Mouse (Mus musculus): ENCODE results near the gene Gm11146. TPM values are rescaled to one million over a fixed set of nuclear protein-coding genes. Genes with fewer than 3 reads are reported as not detected.

The Gm11146 gene
- not detected in 2 replicates for polyA plus RNA-seq (2015; fragmentation: Nextera tagmentation; extraction: Ambion mirVana)

- Histone ChIP-seq H3K36me3 (no peaks in the 10 kb centered on the region), H3K9ac (no peak within 1 kb of the TSS), H3K27ac (no peak within 1 kb of the TSS), H3K4me2 (no peak within 1 kb of the TSS), H3K9me3 (no peaks in the 10 kb centered on the region), H3K27me3 (replicated peaks) (no peaks in the 10 kb centered on the region), H3K4me1 (no peaks in the 10 kb centered on the region), H3K4me3 (replicated peaks) (no peak within 1 kb of the TSS)
- ATAC-seq (ENCODE audit: insufficient read depth, low FRiP score, low read depth), result no peak
- 69% methylated on average over 1 of the region's 1 CpGs for WGBS
These were observed at the start of gene Gm11146 for GRCm38 (mm10) chr16:77601994-77602393. TSS of gene Gm11146 (minus strand) at chr16:77602094.

GRCm38 (mm10) chr16:77650596-77650995, 48.7 kb upstream of the Gm11146 start:
- 60% methylated on average over 1 of the region's 1 CpGs for WGBS
- no peak overlapping the region for H3K9ac ChIP-seq

DNA sequence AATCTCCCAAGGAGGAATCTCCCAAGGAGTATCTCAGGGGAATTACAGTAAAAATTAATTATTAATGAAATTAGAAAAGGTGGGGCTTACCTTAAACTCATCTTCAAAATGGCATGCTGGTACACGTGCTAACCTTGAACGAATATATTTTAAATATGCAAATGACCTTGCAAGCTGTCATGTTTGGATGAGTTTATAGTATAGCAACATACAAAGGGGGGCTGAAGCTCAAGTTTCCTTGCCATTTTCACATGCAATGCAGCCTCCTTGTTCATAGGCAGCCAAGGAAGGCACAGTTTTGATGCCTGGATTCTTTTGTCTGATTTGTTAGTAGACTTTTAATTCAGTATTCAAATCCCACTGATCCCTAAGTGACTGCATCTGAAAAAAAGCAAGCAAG, 47.1 kb upstream of the Gm11146 start:
- Histone ChIP-seq H3K27me3 (replicated peaks) (no peaks in the 10 kb centered on the region), H3K9ac (no peak overlapping the region), H3K4me3 (replicated peaks) (no peak overlapping the region), H3K36me3 (no peaks in the 10 kb centered on the region), H3K9me3 (no peaks in the 10 kb centered on the region), H3K27ac (no peak overlapping the region), H3K4me1 (no peaks in the 10 kb centered on the region), H3K4me2 (no peak overlapping the region)
- no peak for ATAC-seq (ENCODE audit: insufficient read depth, low FRiP score, low read depth)
- 71% methylated on average over 2 of the region's 2 CpGs for WGBS

More at GRCm38 (mm10) chr16:77650596-77650995, 48.7 kb upstream of the Gm11146 start:
- no peak overlapping the region for H3K4me3 ChIP-seq (replicated peaks)
- no peaks in the 10 kb centered on the region for H3K27me3 ChIP-seq (replicated peaks)
- H3K36me3 ChIP-seq, result no peaks in the 10 kb centered on the region
- no peaks in the 10 kb centered on the region for H3K9me3 ChIP-seq
- ATAC-seq (ENCODE audit: insufficient read depth, low FRiP score, low read depth), result no peak
- H3K27ac ChIP-seq, result no peak overlapping the region
- no peaks in the 10 kb centered on the region for H3K4me1 ChIP-seq
- no peak overlapping the region for H3K4me2 ChIP-seq

DNA sequence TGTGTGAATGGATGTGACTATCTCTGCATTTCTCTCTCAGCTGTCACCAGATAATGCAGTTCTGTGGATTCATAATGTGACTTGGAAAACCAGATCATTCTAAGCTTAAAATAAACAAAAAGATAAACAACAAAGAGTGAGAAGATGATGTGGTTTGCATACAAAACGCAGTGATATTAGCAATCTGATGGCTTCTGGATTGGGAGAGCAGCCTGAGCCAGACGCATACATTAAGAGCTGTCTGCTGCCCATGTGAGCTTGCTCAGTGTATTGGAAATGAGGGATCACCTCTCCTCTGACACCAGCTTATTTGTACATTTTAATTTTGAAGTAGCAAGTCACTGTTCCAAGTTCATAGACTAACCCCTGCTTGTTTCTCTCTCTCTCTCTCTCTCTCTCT, 46.3 kb upstream of the Gm11146 start:
- 52% methylated on average over 2 of the region's 2 CpGs for WGBS
- no peak overlapping the region for H3K9ac ChIP-seq
- no peak overlapping the region for H3K4me2 ChIP-seq

DNA sequence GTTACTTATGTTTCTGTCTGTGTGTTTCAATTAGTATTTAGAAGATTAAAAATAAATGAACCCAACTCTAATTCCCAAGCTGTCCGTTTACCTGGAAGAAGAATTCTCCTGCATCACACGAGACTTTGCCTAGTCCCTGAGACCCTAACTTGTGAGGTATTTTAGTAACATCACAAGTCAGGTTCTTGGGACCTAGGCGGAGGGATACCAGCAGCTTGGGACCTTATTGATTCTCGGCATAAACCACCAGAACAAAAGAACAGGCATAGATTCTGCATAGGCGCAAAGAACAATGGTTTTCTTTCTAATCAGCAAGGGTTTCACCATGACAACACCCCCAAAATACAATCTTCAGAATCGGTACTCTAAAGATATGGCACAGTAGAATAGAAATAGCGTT, 44.3 kb upstream of the Gm11146 start:
- WGBS, result 76% methylated on average over 7 of the region's 7 CpGs
- Histone ChIP-seq H3K4me1 (0 out of 2 replicates have a peak, but pooled peaks cover 2% of the 10 kb centered on the region), H3K27ac (no peak overlapping the region), H3K4me3 (replicated peaks) (no peak overlapping the region), H3K4me2 (no peak overlapping the region), H3K36me3 (no peaks in the 10 kb centered on the region), H3K9me3 (no peaks in the 10 kb centered on the region), H3K9ac (no peak overlapping the region), H3K27me3 (replicated peaks) (no peaks in the 10 kb centered on the region)
- no peak for ATAC-seq (ENCODE audit: insufficient read depth, low FRiP score, low read depth)

More for the DNA sequence above, 46.3 kb upstream of the Gm11146 start:
- H3K4me3 ChIP-seq (replicated peaks), result no peak overlapping the region
- no peaks in the 10 kb centered on the region for H3K36me3 ChIP-seq
- no peak overlapping the region for H3K27ac ChIP-seq
- no peaks in the 10 kb centered on the region for H3K4me1 ChIP-seq
- H3K9me3 ChIP-seq, result no peaks in the 10 kb centered on the region
- no peak for ATAC-seq (ENCODE audit: insufficient read depth, low FRiP score, low read depth)
- no peaks in the 10 kb centered on the region for H3K27me3 ChIP-seq (replicated peaks)

GRCm38 (mm10) chr16:77644976-77645375, 43.1 kb upstream of the Gm11146 start:
- Histone ChIP-seq H3K27ac (no peak overlapping the region), H3K4me2 (no peak overlapping the region), H3K4me3 (replicated peaks) (no peak overlapping the region), H3K27me3 (replicated peaks) (no peaks in the 10 kb centered on the region), H3K36me3 (no peaks in the 10 kb centered on the region), H3K9ac (no peak overlapping the region), H3K4me1 (0 out of 2 replicates have a peak, but pooled peaks cover 2% of the 10 kb centered on the region), H3K9me3 (no peaks in the 10 kb centered on the region)
- ATAC-seq (ENCODE audit: insufficient read depth, low FRiP score, low read depth), result no peak
- 49% methylated on average over 1 of the region's 1 CpGs for WGBS

GRCm38 (mm10) chr16:77643871-77644720, 42.2 kb upstream of the Gm11146 start:
- Histone ChIP-seq H3K27me3 (replicated peaks) (no peaks in the 10 kb centered on the region), H3K4me2 (peak overlapping the region; percentile 84), H3K4me3 (replicated peaks) (peak overlapping the region; percentile 46), H3K4me1 (0 out of 2 replicates have a peak, but pooled peaks cover 2% of the 10 kb centered on the region), H3K9ac (no peak overlapping the region), H3K9me3 (no peaks in the 10 kb centered on the region), H3K27ac (peak overlapping the region; percentile 77), H3K36me3 (no peaks in the 10 kb centered on the region)
- WGBS, result 2% methylated on average over 31 of the region's 31 CpGs
- ATAC-seq (ENCODE audit: insufficient read depth, low FRiP score, low read depth), result peak; percentile 80; the same call in 1 of the 2 replicates

DNA sequence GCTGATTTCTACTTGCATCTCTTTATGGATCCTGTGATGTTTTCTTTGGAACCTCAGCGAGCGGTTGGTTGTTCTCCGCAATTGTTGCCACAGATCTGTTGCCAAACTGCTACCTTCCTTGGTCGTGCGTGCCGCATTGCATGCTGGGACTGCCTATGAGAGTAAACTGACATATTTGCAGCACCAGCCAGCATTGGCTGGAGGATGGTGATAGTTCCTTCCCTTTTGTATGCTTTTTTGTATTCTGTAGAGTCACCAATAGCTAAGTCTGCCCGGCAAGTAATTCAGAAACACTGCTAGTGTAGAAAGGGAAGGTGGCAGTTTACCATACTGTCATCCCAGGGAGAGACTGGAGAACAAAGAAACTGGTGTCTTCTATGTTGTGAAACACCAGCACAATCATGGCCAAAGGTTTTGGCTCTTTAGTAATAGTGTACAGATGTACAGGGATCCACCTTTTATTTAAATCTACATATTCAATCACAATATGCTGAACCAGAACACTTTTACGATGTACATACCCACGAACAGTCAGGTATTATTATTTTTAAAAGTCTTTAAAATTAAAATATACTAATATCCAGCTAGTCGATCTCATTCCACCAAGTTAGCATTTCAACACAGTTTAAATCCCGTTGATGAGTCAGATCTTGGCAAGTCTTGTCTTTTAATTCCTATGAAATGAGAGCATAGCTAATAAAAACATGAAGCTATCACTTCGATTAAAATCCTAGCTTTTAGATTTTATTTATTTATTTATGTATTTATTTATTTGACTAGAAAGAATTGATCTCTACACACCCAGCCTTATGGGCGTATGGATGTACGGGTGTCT, 41.4 kb upstream of the Gm11146 start:
- ATAC-seq (ENCODE audit: insufficient read depth, low FRiP score, low read depth), result no peak
- Histone ChIP-seq H3K4me2 (peak overlapping the region; percentile 84), H3K27me3 (replicated peaks) (no peaks in the 10 kb centered on the region), H3K4me3 (replicated peaks) (peak overlapping the region; percentile 46), H3K27ac (peak overlapping the region; percentile 77), H3K36me3 (no peaks in the 10 kb centered on the region), H3K4me1 (0 out of 2 replicates have a peak, but pooled peaks cover 2% of the 10 kb centered on the region), H3K9me3 (no peaks in the 10 kb centered on the region), H3K9ac (no peak overlapping the region)
- WGBS, result 67% methylated on average over 14 of the region's 14 CpGs

- no peaks in the 10 kb centered on the region for H3K9me3 ChIP-seq
- no peak overlapping the region for H3K9ac ChIP-seq
- H3K4me2 ChIP-seq, result no peak overlapping the region
- WGBS, result 21% methylated on average over 6 of the region's 6 CpGs
- ATAC-seq (ENCODE audit: insufficient read depth, low FRiP score, low read depth), result no peak; the same call in 1 of the 2 replicates
- no peaks in the 10 kb centered on the region for H3K27me3 ChIP-seq (replicated peaks)
- H3K4me3 ChIP-seq (replicated peaks), result no peak overlapping the region
- H3K4me1 ChIP-seq, result no peaks in the 10 kb centered on the region
- no peaks in the 10 kb centered on the region for H3K36me3 ChIP-seq
- peak overlapping the region; percentile 59 for H3K27ac ChIP-seq
These were observed 34.6 kb upstream of the Gm11146 start for GRCm38 (mm10) chr16:77636497-77636896.

- H3K9me3 ChIP-seq, result no peaks in the 10 kb centered on the region
- H3K27ac ChIP-seq, result no peak overlapping the region
- no peak overlapping the region for H3K4me3 ChIP-seq (replicated peaks)
- no peak for ATAC-seq (ENCODE audit: insufficient read depth, low FRiP score, low read depth)
- no peaks in the 10 kb centered on the region for H3K4me1 ChIP-seq
- no peaks in the 10 kb centered on the region for H3K36me3 ChIP-seq
- H3K27me3 ChIP-seq (replicated peaks), result no peaks in the 10 kb centered on the region
- H3K9ac ChIP-seq, result no peak overlapping the region
- no peak overlapping the region for H3K4me2 ChIP-seq
- WGBS, result 83% methylated on average over 6 of the region's 6 CpGs
These were observed 30.5 kb upstream of the Gm11146 start for GRCm38 (mm10) chr16:77632315-77632881.

DNA sequence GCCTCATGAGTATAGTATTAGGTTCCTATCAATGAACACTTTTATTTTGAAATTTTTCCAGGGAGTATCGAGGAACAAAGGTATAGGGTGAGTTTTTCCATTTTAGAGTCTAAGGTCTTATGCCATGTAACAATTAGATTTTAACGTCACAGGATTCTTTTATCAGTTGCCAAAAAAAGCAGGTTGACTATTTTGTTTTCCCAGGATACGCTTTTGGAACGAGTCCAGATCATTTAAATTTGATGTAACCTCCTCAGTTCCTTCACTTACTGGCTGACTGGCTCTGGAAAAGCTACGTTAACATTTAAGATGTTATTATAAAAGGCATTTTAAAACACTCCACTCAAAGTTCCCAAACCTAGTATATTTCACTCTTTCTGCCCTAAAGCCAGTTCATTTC, 20.8 kb upstream of the Gm11146 start:
- WGBS, result 68% methylated on average over 5 of the region's 5 CpGs
- no peak overlapping the region for H3K4me2 ChIP-seq
- no peaks in the 10 kb centered on the region for H3K9me3 ChIP-seq
- H3K9ac ChIP-seq, result no peak overlapping the region
- no peak for ATAC-seq (ENCODE audit: insufficient read depth, low FRiP score, low read depth)
- H3K4me1 ChIP-seq, result no peaks in the 10 kb centered on the region
- H3K27ac ChIP-seq, result no peak overlapping the region
- H3K36me3 ChIP-seq, result no peaks in the 10 kb centered on the region
- H3K27me3 ChIP-seq (replicated peaks), result no peaks in the 10 kb centered on the region
- H3K4me3 ChIP-seq (replicated peaks), result no peak overlapping the region

Data from stomach, embryonic 15.5 days (tissue).